Mouse (Mus musculus) liver, adult 2 months (tissue): Measurements from ENCODE around the gene Fam53b. TPM values are rescaled to one million over a fixed set of nuclear protein-coding genes. Genes with fewer than 3 reads are reported as not detected.

Source experiments
- DNase-seq: peaks from one replicate; pipeline ENCODE4 v3.0.0-alpha.2; 2011; ENCODE audit warnings: low read depth, low spot score; ENCODE audit errors: extremely low read depth
- H3K27ac ChIP-seq: fragments of 200-500 bp; replicated peaks from 2 replicates; pipeline ENCODE4 v1.5.1; 2012; ENCODE audit warnings: low read depth, mild to moderate bottlenecking, control low read depth, inconsistent platforms, low read length; ENCODE audit not compliant: insufficient read depth
- H3K27me3 ChIP-seq: fragments of 200-500 bp; 2 replicates; pipeline ENCODE4 v1.6.1; 2012; ENCODE audit warnings: mild to moderate bottlenecking, moderate library complexity, low read length, inconsistent platforms; ENCODE audit not compliant: control insufficient read depth, insufficient read depth
- H3K36me3 ChIP-seq: fragments of 200-500 bp; 2 replicates; pipeline ENCODE4 v1.6.1; 2012; ENCODE audit warnings: low read length, inconsistent platforms; ENCODE audit not compliant: control insufficient read depth, insufficient read depth
- H3K4me1 ChIP-seq: fragments of 200-500 bp; 2 replicates; pipeline ENCODE4 v1.6.1; 2011; ENCODE audit warnings: low read length; ENCODE audit not compliant: control insufficient read depth, insufficient read depth
- H3K4me3 ChIP-seq: fragments of 200-500 bp; 2 replicates; pipeline ENCODE4 v1.5.1; 2011; ENCODE audit warnings: low read depth, mild to moderate bottlenecking, control low read depth, low read length, moderate library complexity; ENCODE audit not compliant: insufficient read depth
- H3K79me2 ChIP-seq: fragments of 200-500 bp; 2 replicates; pipeline ENCODE4 v1.6.1; 2012; ENCODE audit warnings: inconsistent platforms, mild to moderate bottlenecking, low read length, moderate library complexity; ENCODE audit not compliant: control insufficient read depth, insufficient read depth
- H3K9ac ChIP-seq: fragments of 200-500 bp; 2 replicates; pipeline ENCODE4 v1.6.1; 2012; ENCODE audit warnings: low read depth, mild to moderate bottlenecking, control low read depth, inconsistent platforms, low read length
- CTCF ChIP-seq: fragments of 200-500 bp; IDR thresholded peaks from 2 replicates; pipeline ENCODE4 v1.5.1; 2011; ENCODE audit warnings: low read depth, low read length, control low read depth
- POLR2A ChIP-seq: fragments of 200-500 bp; IDR thresholded peaks from 2 replicates; pipeline ENCODE4 v1.6.1; 2011; ENCODE audit warnings: low read length, control low read depth; ENCODE audit not compliant: insufficient read depth; ENCODE audit errors: extremely low read depth
- WGBS: fragments of 180-500 bp; shearing (Covaris S2); methylation state at CpG from one replicate; pipeline ENCODE4 v1.1.7; 2018; 5-methylcytosine and 5-hydroxymethylcytosine counted together
- polyA plus RNA-seq: library from polyadenylated mRNA; depleted of rRNA; stranded (reverse); fragments of >200 nt; gene quantifications from 2 replicates; pipeline ENCODE4 v1.2.3, GENCODE M21; 2012
- total RNA-seq: library from RNA; depleted of rRNA; stranded (reverse); fragments of >200 nt; gene quantifications from 2 replicates; pipeline ENCODE4 v1.2.3, GENCODE M21; 2014

Fam53b gene
- total and polyA plus RNA-seq, 2 experiments, result 4.3 to 9.1 TPM

GRCm38 (mm10) chr7:132804951-132805350 lies 8.7 kb downstream of the Fam53b start:
- Histone ChIP-seq H3K27ac (no peak overlapping the region), H3K4me3 (no peak overlapping the region), H3K27me3 (no peaks in the 10 kb centered on the region), H3K79me2 (peaks cover 36% of the 10 kb centered on the region), H3K4me1 (peaks cover 26% of the 10 kb centered on the region), H3K36me3 (no peaks in the 10 kb centered on the region), H3K9ac (no peak overlapping the region)
- no peak for DNase-seq
- TF ChIP-seq CTCF, result no peak
- WGBS, result 91% methylated on average over 5 of the region's 5 CpGs

GRCm38 (mm10) chr7:132804461-132804860 lies 9.2 kb downstream of the Fam53b start:
- TF ChIP-seq POLR2A (no peak), CTCF (no peak)
- peaks cover 28% of the 10 kb centered on the region for H3K4me1 ChIP-seq
- 0 out of 2 replicates have a peak overlapping the region, but pooled peaks have one; percentile 5 for H3K27ac ChIP-seq
- H3K36me3 ChIP-seq, result no peaks in the 10 kb centered on the region
- H3K4me3 ChIP-seq, result no peak overlapping the region
- no peak overlapping the region for H3K9ac ChIP-seq
- 71% methylated on average over 7 of the region's 7 CpGs for WGBS
- no peaks in the 10 kb centered on the region for H3K27me3 ChIP-seq
- no peak for DNase-seq
- H3K79me2 ChIP-seq, result peaks cover 37% of the 10 kb centered on the region

- Histone ChIP-seq H3K4me3 (no peak overlapping the region), H3K4me1 (peaks cover 33% of the 10 kb centered on the region), H3K27ac (no peak overlapping the region), H3K79me2 (peaks cover 37% of the 10 kb centered on the region), H3K27me3 (no peaks in the 10 kb centered on the region), H3K36me3 (no peaks in the 10 kb centered on the region), H3K9ac (no peak overlapping the region)
- no peak for TF ChIP-seq POLR2A
- no peak for TF ChIP-seq CTCF
- no peak for DNase-seq
- 58% methylated on average over 3 of the region's 3 CpGs for WGBS
Measured at GRCm38 (mm10) chr7:132803962-132804361, 9.7 kb downstream of the Fam53b start.

- Histone ChIP-seq H3K4me1 (peaks cover 33% of the 10 kb centered on the region), H3K4me3 (no peak overlapping the region), H3K79me2 (peaks cover 35% of the 10 kb centered on the region), H3K36me3 (no peaks in the 10 kb centered on the region), H3K27me3 (no peaks in the 10 kb centered on the region), H3K27ac (no peak overlapping the region), H3K9ac (no peak overlapping the region)
- WGBS, result 63% methylated on average over 2 of the region's 2 CpGs
- DNase-seq, result no peak
- TF ChIP-seq CTCF (no peak), POLR2A (no peak)
Measured at GRCm38 (mm10) chr7:132803336-132803735, 10.3 kb downstream of the Fam53b start.

- no peak for DNase-seq
- Histone ChIP-seq H3K4me3 (no peak overlapping the region), H3K9ac (no peak overlapping the region), H3K36me3 (no peaks in the 10 kb centered on the region), H3K27me3 (no peaks in the 10 kb centered on the region), H3K79me2 (peaks cover 37% of the 10 kb centered on the region), H3K4me1 (peaks cover 31% of the 10 kb centered on the region), H3K27ac (no peak overlapping the region)
- WGBS, result 81% methylated on average over 11 of the region's 11 CpGs
- TF ChIP-seq CTCF (no peak), POLR2A (no peak)
Measured at GRCm38 (mm10) chr7:132802691-132803090, 11.0 kb downstream of the Fam53b start.

- peaks cover 31% of the 10 kb centered on the region for H3K4me1 ChIP-seq
- DNase-seq, result no peak
- H3K36me3 ChIP-seq, result no peaks in the 10 kb centered on the region
- WGBS, result 73% methylated on average over 2 of the region's 2 CpGs
- peaks cover 37% of the 10 kb centered on the region for H3K79me2 ChIP-seq
- H3K4me3 ChIP-seq, result no peak overlapping the region
- TF ChIP-seq CTCF, result no peak
- TF ChIP-seq POLR2A, result no peak
- H3K27ac ChIP-seq, result peak overlapping the region; percentile 53; the same call in 1 of the 2 replicates
- H3K9ac ChIP-seq, result no peak overlapping the region
- no peaks in the 10 kb centered on the region for H3K27me3 ChIP-seq
Measured at GRCm38 (mm10) chr7:132802066-132802465, 11.6 kb downstream of the Fam53b start.
